Mouse (Mus musculus): Measurements from ENCODE around the gene E2f1. TPM values are rescaled to one million over a fixed set of nuclear protein-coding genes. Genes with fewer than 3 reads are reported as not detected.

The E2f1 gene
- polyA plus RNA-seq, 1 experiment from 2014 or later: 21.3 TPM

DNA sequence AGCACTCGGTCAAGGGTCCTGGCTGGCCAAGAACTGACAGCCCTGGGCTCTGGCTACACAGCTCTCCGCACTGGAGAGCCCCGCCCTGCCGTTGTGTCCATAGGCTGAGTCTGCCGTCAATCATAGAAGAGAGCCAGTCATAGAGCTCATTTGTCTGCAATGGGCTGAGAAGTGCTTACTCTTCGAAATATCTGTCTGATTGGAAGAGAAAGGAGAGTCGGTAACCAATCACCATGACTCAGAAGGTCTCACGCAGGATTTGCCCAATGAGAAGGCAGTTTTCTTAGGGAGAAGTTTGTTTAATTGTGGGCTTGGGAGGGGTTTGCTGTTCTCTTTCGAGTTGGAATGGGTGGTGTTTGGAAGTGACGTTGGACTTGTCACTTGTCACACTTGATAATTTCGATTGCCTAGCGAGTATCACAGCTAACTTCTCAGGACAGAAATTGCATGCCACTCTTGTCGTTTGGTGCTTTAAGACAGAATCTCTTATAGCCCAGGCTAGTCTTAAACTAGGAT is 34.0 kb upstream of the E2f1 start, which contains the start of gene Pxmp4:
Pxmp4 (minus strand) TSS at position 71 of the 516 bp plus-strand sequence.
- H3K9me3 ChIP-seq (ENCODE audit: control insufficient read depth, low read length): no peaks in the 10 kb centered on the region
- H3K9ac ChIP-seq (ENCODE audit: low read length): peak within 1 kb of the TSS; percentile 86
- peak within 1 kb of the TSS; percentile 67 for H3K4me2 ChIP-seq (ENCODE audit: low read depth, low read length)
- H3K36me3 ChIP-seq (ENCODE audit: control insufficient read depth, insufficient read depth, low read length): no peaks in the 10 kb centered on the region
- H3K27ac ChIP-seq (ENCODE audit: low read length): peak within 1 kb of the TSS; percentile 60
- peaks cover 6% of the 10 kb centered on the region; the same call in 1 of the 2 replicates for H3K4me1 ChIP-seq (replicated peaks; ENCODE audit: control insufficient read depth, insufficient read depth, low read length)
- peak; percentile 100 for ATAC-seq (ENCODE audit: low read depth)
- WGBS: under 1% methylated on average over 13 of the region's 13 CpGs
- H3K27me3 ChIP-seq (ENCODE audit: control insufficient read depth, insufficient read depth, low read depth, low read length): no peaks in the 10 kb centered on the region
- peak within 1 kb of the TSS; percentile 78 for H3K4me3 ChIP-seq (ENCODE audit: low read length)

DNA sequence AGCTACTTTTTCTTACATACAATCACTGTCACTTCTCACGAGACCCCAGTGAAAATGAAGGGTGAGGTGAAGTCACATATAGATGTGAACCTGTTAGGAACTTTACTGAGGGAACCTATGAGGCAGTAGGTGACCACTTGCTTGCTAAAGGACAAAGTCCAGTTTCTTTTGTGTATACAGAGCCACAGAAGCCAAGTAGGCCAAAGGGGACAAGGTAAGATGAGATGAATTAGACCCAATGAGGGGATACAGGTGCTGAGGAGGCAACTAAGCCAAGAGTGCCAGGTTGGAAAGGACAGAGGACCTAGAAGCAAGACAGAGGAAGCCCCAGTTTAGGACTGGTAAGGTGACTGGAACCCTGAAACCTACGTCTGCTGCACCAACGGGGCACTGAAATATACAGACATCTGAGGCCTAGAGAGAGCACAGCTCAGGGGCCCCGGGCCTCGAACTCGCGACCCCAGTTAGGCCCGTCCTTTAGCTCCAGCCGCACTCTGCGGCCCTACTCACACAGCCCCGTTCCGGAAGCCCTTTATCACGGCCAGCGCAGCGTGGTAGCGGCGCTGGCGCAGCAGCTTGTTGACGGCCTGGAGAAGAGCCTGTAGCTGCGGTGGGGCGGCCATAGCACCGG is 33.4 kb upstream of the E2f1 start:
- H3K27ac ChIP-seq (ENCODE audit: low read length): peak overlapping the region; percentile 60
- no peaks in the 10 kb centered on the region for H3K9me3 ChIP-seq (ENCODE audit: control insufficient read depth, low read length)
- H3K4me2 ChIP-seq (ENCODE audit: low read depth, low read length): peak overlapping the region; percentile 67
- peak overlapping the region; percentile 86 for H3K9ac ChIP-seq (ENCODE audit: low read length)
- peak overlapping the region; percentile 78 for H3K4me3 ChIP-seq (ENCODE audit: low read length)
- H3K36me3 ChIP-seq (ENCODE audit: control insufficient read depth, insufficient read depth, low read length): no peaks in the 10 kb centered on the region
- no peak for ATAC-seq (ENCODE audit: low read depth)
- H3K4me1 ChIP-seq (replicated peaks; ENCODE audit: control insufficient read depth, insufficient read depth, low read length): peaks cover 6% of the 10 kb centered on the region; the same call in 1 of the 2 replicates
- WGBS: 11% methylated on average over 22 of the region's 22 CpGs
- H3K27me3 ChIP-seq (ENCODE audit: control insufficient read depth, insufficient read depth, low read depth, low read length): no peaks in the 10 kb centered on the region

DNA sequence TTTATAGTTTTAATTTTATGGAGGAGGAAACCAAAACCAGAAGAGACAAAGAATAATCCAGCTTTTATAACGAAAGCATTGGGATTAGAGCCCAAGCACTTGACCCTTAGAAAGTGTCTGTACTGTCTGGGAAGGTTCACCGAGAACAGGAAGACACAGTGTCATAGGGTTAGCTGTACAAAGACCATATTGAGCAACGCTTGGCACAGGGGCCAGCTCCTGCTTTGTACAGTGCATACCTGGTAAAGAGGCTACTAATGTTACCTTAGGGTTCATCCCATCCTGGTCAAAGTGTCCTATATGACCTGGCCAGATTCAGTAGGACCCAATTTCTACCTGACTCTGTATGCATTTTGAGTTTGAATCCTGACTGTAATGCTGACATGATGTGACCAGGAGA is 31.6 kb upstream of the E2f1 start:
- WGBS: 70% methylated on average over 3 of the region's 3 CpGs
- peaks cover 6% of the 10 kb centered on the region; the same call in 1 of the 2 replicates for H3K4me1 ChIP-seq (replicated peaks; ENCODE audit: control insufficient read depth, insufficient read depth, low read length)
- H3K4me2 ChIP-seq (ENCODE audit: low read depth, low read length): no peak overlapping the region
- H3K36me3 ChIP-seq (ENCODE audit: control insufficient read depth, insufficient read depth, low read length): no peaks in the 10 kb centered on the region
- no peak overlapping the region for H3K4me3 ChIP-seq (ENCODE audit: low read length)
- no peaks in the 10 kb centered on the region for H3K9me3 ChIP-seq (ENCODE audit: control insufficient read depth, low read length)
- no peaks in the 10 kb centered on the region for H3K27me3 ChIP-seq (ENCODE audit: control insufficient read depth, insufficient read depth, low read depth, low read length)
- no peak overlapping the region for H3K9ac ChIP-seq (ENCODE audit: low read length)
- ATAC-seq (ENCODE audit: low read depth): no peak
- H3K27ac ChIP-seq (ENCODE audit: low read length): no peak overlapping the region

DNA sequence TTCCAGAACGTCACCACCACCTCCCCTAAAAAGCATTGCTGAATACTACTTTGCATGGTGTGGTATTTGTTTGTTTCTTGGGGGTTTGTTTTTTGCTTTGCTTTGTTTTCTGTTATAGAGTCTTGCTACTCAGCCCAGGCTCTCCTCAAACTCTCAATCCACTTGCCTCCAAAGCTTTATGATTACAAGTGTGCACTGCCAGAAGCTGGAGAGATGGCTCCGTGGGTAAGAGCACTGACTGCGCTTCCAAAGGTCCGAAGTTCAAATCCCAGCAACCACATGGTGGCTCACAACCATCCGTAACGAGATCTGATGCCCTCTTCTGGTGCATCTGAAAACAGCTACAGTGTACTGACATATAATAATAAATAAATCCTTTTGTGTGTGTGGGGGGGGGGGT is 30.9 kb upstream of the E2f1 start:
- no peak overlapping the region for H3K4me2 ChIP-seq (ENCODE audit: low read depth, low read length)
- no peak overlapping the region for H3K4me3 ChIP-seq (ENCODE audit: low read length)
- H3K27me3 ChIP-seq (ENCODE audit: control insufficient read depth, insufficient read depth, low read depth, low read length): no peaks in the 10 kb centered on the region
- WGBS: 62% methylated on average over 6 of the region's 6 CpGs
- H3K4me1 ChIP-seq (replicated peaks; ENCODE audit: control insufficient read depth, insufficient read depth, low read length): peaks cover 6% of the 10 kb centered on the region; the same call in 1 of the 2 replicates
- H3K36me3 ChIP-seq (ENCODE audit: control insufficient read depth, insufficient read depth, low read length): no peaks in the 10 kb centered on the region
- no peaks in the 10 kb centered on the region for H3K9me3 ChIP-seq (ENCODE audit: control insufficient read depth, low read length)
- H3K9ac ChIP-seq (ENCODE audit: low read length): no peak overlapping the region
- no peak overlapping the region for H3K27ac ChIP-seq (ENCODE audit: low read length)
- no peak for ATAC-seq (ENCODE audit: low read depth)

DNA sequence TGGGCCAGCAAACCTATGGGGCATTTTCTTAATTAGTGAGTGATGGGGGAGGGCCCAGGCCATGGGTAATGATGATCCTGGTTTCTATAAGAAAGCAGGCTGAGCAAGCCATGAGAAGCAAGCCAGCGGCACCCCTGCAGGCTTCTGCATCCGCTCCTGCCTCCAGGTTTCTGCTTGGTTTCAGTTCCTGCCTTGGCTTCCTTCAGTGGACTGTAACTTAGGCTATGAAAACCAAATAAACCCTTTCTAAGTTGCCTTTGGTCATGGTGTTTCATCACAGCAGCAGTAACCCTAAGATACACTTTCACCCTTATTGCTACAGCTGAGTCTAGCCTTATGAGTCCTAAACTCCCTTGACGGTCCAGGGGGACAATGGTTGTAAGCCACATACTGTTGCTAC is 27.7 kb upstream of the E2f1 start:
- Histone ChIP-seq H3K27me3 (ENCODE audit: control insufficient read depth, insufficient read depth, low read depth, low read length) (no peaks in the 10 kb centered on the region), H3K4me3 (ENCODE audit: low read length) (no peak overlapping the region), H3K9ac (ENCODE audit: low read length) (no peak overlapping the region), H3K9me3 (ENCODE audit: control insufficient read depth, low read length) (no peaks in the 10 kb centered on the region), H3K4me2 (ENCODE audit: low read depth, low read length) (no peak overlapping the region), H3K4me1 (replicated peaks; ENCODE audit: control insufficient read depth, insufficient read depth, low read length) (no peaks in the 10 kb centered on the region), H3K36me3 (ENCODE audit: control insufficient read depth, insufficient read depth, low read length) (peaks cover 6% of the 10 kb centered on the region; the same call in 1 of the 2 replicates), H3K27ac (ENCODE audit: low read length) (no peak overlapping the region)
- 85% methylated on average over 3 of the region's 3 CpGs for WGBS
- no peak for ATAC-seq (ENCODE audit: low read depth)

DNA sequence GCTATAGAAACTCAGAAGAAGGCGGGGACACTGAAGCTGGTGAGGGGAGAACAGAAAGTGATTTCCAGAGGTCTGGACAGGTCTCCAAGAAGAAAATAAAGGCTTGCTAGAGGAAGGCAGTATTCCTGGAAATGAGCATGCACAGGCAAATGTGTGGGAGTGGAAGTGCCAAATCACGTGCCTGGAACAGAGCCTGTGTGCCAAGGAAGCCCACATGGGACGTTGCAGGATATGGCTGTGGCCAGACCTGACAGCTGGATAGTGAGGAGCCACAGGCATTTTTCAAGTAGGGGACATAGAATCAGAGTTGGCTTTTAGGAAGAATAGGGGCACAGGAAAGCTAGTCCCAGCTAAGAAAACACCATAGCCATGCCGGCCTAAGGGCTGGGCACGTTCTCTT is 26.1 kb upstream of the E2f1 start:
- WGBS: 75% methylated on average over 5 of the region's 5 CpGs
- H3K9ac ChIP-seq (ENCODE audit: low read length): no peak overlapping the region
- no peak for ATAC-seq (ENCODE audit: low read depth)
- H3K27me3 ChIP-seq (ENCODE audit: control insufficient read depth, insufficient read depth, low read depth, low read length): no peaks in the 10 kb centered on the region
- peaks cover 6% of the 10 kb centered on the region; the same call in 1 of the 2 replicates for H3K36me3 ChIP-seq (ENCODE audit: control insufficient read depth, insufficient read depth, low read length)
- no peak overlapping the region for H3K27ac ChIP-seq (ENCODE audit: low read length)
- H3K4me3 ChIP-seq (ENCODE audit: low read length): no peak overlapping the region
- H3K9me3 ChIP-seq (ENCODE audit: control insufficient read depth, low read length): no peaks in the 10 kb centered on the region
- no peak overlapping the region for H3K4me2 ChIP-seq (ENCODE audit: low read depth, low read length)
- H3K4me1 ChIP-seq (replicated peaks; ENCODE audit: control insufficient read depth, insufficient read depth, low read length): no peaks in the 10 kb centered on the region

DNA sequence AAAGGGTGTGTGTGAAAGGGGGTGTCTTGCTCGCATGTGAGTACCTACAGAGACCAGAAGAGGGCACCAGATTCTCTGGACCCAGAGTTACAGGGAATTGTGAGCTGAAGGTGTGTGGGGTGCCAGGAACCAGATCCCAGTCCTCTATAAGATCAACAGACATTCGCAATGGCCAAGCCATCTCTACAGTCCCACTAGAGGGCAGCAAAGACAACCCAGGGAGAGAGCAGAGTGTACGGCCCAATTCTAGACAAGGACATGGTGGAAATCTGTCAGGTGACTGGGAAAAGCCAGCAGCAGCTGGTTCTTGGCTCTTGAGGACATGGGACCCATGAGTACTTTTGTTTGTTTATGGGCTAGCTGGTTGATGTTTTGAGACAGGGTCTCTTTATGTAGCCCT is 23.3 kb upstream of the E2f1 start:
- H3K9me3 ChIP-seq (ENCODE audit: control insufficient read depth, low read length): no peaks in the 10 kb centered on the region
- H3K4me1 ChIP-seq (replicated peaks; ENCODE audit: control insufficient read depth, insufficient read depth, low read length): no peaks in the 10 kb centered on the region
- H3K27ac ChIP-seq (ENCODE audit: low read length): no peak overlapping the region
- H3K27me3 ChIP-seq (ENCODE audit: control insufficient read depth, insufficient read depth, low read depth, low read length): no peaks in the 10 kb centered on the region
- H3K9ac ChIP-seq (ENCODE audit: low read length): no peak overlapping the region
- H3K4me3 ChIP-seq (ENCODE audit: low read length): no peak overlapping the region
- H3K36me3 ChIP-seq (ENCODE audit: control insufficient read depth, insufficient read depth, low read length): peaks cover 6% of the 10 kb centered on the region; the same call in 1 of the 2 replicates
- ATAC-seq (ENCODE audit: low read depth): peak; percentile 41; the same call in 1 of the 2 replicates
- 71% methylated on average over 3 of the region's 3 CpGs for WGBS
- H3K4me2 ChIP-seq (ENCODE audit: low read depth, low read length): no peak overlapping the region

DNA sequence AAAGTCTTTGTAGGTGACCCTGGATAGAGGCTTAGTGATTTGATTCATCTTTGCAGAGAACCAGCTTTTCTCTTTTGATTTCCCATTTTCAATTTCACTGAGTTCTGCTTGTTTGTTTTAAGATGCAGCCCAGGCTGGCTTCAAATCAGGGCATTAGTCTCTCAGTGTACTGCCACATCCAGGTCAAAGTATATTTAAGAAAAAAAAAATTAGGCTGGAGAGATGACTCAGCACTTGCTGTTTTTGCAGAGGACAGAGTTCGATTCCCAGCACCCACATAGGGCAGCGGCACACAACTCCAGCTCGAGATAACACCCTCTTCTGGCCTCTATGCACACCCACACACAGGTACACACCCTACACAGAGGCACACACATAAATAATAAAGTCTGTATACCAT is 21.5 kb upstream of the E2f1 start:
- no peak for ATAC-seq (ENCODE audit: low read depth)

DNA sequence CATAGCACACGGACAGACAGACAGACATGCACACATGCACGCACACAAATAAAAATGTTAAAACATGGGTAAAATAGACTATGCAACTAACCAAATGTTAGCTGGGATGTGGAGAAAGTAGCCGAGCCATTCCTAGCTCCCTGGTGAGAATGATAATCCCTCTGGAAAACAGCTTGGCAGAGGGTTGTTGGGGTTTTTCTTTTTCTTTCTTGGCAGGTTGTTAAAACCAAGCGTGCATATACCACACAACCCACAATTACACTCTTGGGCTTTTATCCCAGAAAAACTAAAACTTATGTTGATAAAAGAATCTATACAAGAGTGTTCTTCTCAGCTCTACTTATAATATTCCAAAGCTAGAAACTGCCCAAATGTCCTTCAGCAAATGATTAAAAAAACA is 19.4 kb upstream of the E2f1 start:
- no peak for ATAC-seq (ENCODE audit: low read depth)
- H3K9ac ChIP-seq (ENCODE audit: low read length): no peak overlapping the region
- no peak overlapping the region for H3K4me3 ChIP-seq (ENCODE audit: low read length)
- H3K27ac ChIP-seq (ENCODE audit: low read length): no peak overlapping the region
- H3K27me3 ChIP-seq (ENCODE audit: control insufficient read depth, insufficient read depth, low read depth, low read length): no peaks in the 10 kb centered on the region
- peaks cover 3% of the 10 kb centered on the region; the same call in 1 of the 2 replicates for H3K4me1 ChIP-seq (replicated peaks; ENCODE audit: control insufficient read depth, insufficient read depth, low read length)
- 0 out of 2 replicates have a peak, but pooled peaks cover 4% of the 10 kb centered on the region for H3K9me3 ChIP-seq (ENCODE audit: control insufficient read depth, low read length)
- H3K4me2 ChIP-seq (ENCODE audit: low read depth, low read length): no peak overlapping the region
- 73% methylated on average over 4 of the region's 4 CpGs for WGBS
- H3K36me3 ChIP-seq (ENCODE audit: control insufficient read depth, insufficient read depth, low read length): peaks cover 14% of the 10 kb centered on the region

More for the DNA sequence above, 21.5 kb upstream of the E2f1 start:
- 89% methylated on average over 3 of the region's 3 CpGs for WGBS
- H3K9ac ChIP-seq (ENCODE audit: low read length): no peak overlapping the region
- no peak overlapping the region for H3K4me2 ChIP-seq (ENCODE audit: low read depth, low read length)
- H3K27ac ChIP-seq (ENCODE audit: low read length): no peak overlapping the region
- 0 out of 2 replicates have a peak, but pooled peaks cover 4% of the 10 kb centered on the region for H3K9me3 ChIP-seq (ENCODE audit: control insufficient read depth, low read length)
- H3K27me3 ChIP-seq (ENCODE audit: control insufficient read depth, insufficient read depth, low read depth, low read length): no peaks in the 10 kb centered on the region
- peaks cover 16% of the 10 kb centered on the region for H3K36me3 ChIP-seq (ENCODE audit: control insufficient read depth, insufficient read depth, low read length)
- H3K4me1 ChIP-seq (replicated peaks; ENCODE audit: control insufficient read depth, insufficient read depth, low read length): no peaks in the 10 kb centered on the region
- no peak overlapping the region for H3K4me3 ChIP-seq (ENCODE audit: low read length)
